Mouse (Mus musculus) forebrain, embryonic 10.5 days (tissue): Measurements from ENCODE around the gene Drap1. TPM values are rescaled to one million over a fixed set of nuclear protein-coding genes. Genes with fewer than 3 reads are reported as not detected.

Experiments
- DNase-seq: peaks from one replicate; pipeline ENCODE4 v3.0.0-alpha.2; 2017; ENCODE audit warnings: low spot score; ENCODE audit errors: extremely low spot score
- H3K27ac ChIP-seq: fragments of 300-500 bp; sonication (generic); 2 replicates; pipeline ENCODE4 v1.5.1; 2016; ENCODE audit warnings: mild to moderate bottlenecking
- H3K27me3 ChIP-seq: fragments of 300-500 bp; sonication (generic); 2 replicates; pipeline ENCODE4 v1.6.1; 2016; ENCODE audit warnings: mild to moderate bottlenecking; ENCODE audit not compliant: poor library complexity, severe bottlenecking
- H3K36me3 ChIP-seq: fragments of 300-500 bp; sonication (generic); replicated peaks from 2 replicates; pipeline ENCODE4 v1.6.1; 2016; ENCODE audit warnings: mild to moderate bottlenecking, moderate library complexity
- H3K4me1 ChIP-seq: fragments of 300-500 bp; sonication (generic); 2 replicates; pipeline ENCODE4 v1.6.1; 2016
- H3K4me3 ChIP-seq: fragments of 300-500 bp; sonication (generic); 2 replicates; pipeline ENCODE4 v1.5.1; 2016; ENCODE audit warnings: mild to moderate bottlenecking, moderate library complexity
- H3K9me3 ChIP-seq: fragments of 300-500 bp; sonication (generic); 2 replicates; pipeline ENCODE4 v1.6.1; 2016; ENCODE audit warnings: mild to moderate bottlenecking, moderate library complexity
- WGBS: fragments of 180-500 bp; shearing (Covaris S2); methylation state at CpG from one replicate; pipeline ENCODE4 v1.1.7; 2016; 5-methylcytosine and 5-hydroxymethylcytosine counted together
- polyA plus RNA-seq: library from polyadenylated mRNA; unstranded; fragments of >200 nt; fragmentation: Nextera tagmentation; extraction: Ambion mirVana; gene quantifications from 2 replicates; pipeline ENCODE4 v1.2.1, GENCODE M21; 2016

Drap1 gene
- polyA plus RNA-seq, 1 experiment from 2014 or later, result 198 TPM

- Histone ChIP-seq H3K9me3 (no peaks in the 10 kb centered on the region), H3K4me3 (peak overlapping the region; percentile 86), H3K36me3 (peaks cover 72% of the 10 kb centered on the region), H3K27ac (peak overlapping the region; percentile 97), H3K27me3 (no peaks in the 10 kb centered on the region), H3K4me1 (peaks cover 46% of the 10 kb centered on the region)
- no peak for DNase-seq
- under 1% methylated on average over 48 of the region's 48 CpGs for WGBS
These were observed 542 bp downstream of the Drap1 start for GRCm38 (mm10) chr19:5424092-5424781.

- H3K4me1 ChIP-seq, result peaks cover 46% of the 10 kb centered on the region
- peaks cover 68% of the 10 kb centered on the region for H3K36me3 ChIP-seq
- H3K27me3 ChIP-seq, result no peaks in the 10 kb centered on the region
- no peaks in the 10 kb centered on the region for H3K9me3 ChIP-seq
- WGBS, result 71% methylated on average over 12 of the region's 12 CpGs
- DNase-seq, result no peak
- peak overlapping the region; percentile 86 for H3K4me3 ChIP-seq
- H3K27ac ChIP-seq, result peak overlapping the region; percentile 97
These were observed 1.2 kb downstream of the Drap1 start for GRCm38 (mm10) chr19:5423561-5423960.

- no peak for DNase-seq
- Histone ChIP-seq H3K9me3 (no peaks in the 10 kb centered on the region), H3K4me3 (peak overlapping the region; percentile 86; the same call in 1 of the 2 replicates), H3K36me3 (peaks cover 67% of the 10 kb centered on the region), H3K4me1 (peaks cover 44% of the 10 kb centered on the region), H3K27ac (no peak overlapping the region), H3K27me3 (no peaks in the 10 kb centered on the region)
- 81% methylated on average over 9 of the region's 9 CpGs for WGBS
These were observed 1.8 kb downstream of the Drap1 start for GRCm38 (mm10) chr19:5422895-5423443.

- no peak for DNase-seq
- Histone ChIP-seq H3K4me3 (peak overlapping the region; percentile 14; the same call in 1 of the 2 replicates), H3K27me3 (no peaks in the 10 kb centered on the region), H3K9me3 (no peaks in the 10 kb centered on the region), H3K27ac (no peak overlapping the region), H3K4me1 (peaks cover 42% of the 10 kb centered on the region), H3K36me3 (peaks cover 67% of the 10 kb centered on the region)
- 89% methylated on average over 10 of the region's 10 CpGs for WGBS
These were observed 2.5 kb downstream of the Drap1 start for GRCm38 (mm10) chr19:5422267-5422666.

- Histone ChIP-seq H3K4me1 (peaks cover 40% of the 10 kb centered on the region), H3K4me3 (no peak overlapping the region), H3K27me3 (no peaks in the 10 kb centered on the region), H3K36me3 (peaks cover 65% of the 10 kb centered on the region), H3K9me3 (no peaks in the 10 kb centered on the region), H3K27ac (no peak overlapping the region)
- WGBS, result 93% methylated on average over 5 of the region's 5 CpGs
- no peak for DNase-seq
These were observed 3.0 kb downstream of the Drap1 start for GRCm38 (mm10) chr19:5421784-5422183.

- H3K9me3 ChIP-seq, result no peaks in the 10 kb centered on the region
- H3K27ac ChIP-seq, result no peak overlapping the region
- WGBS, result 94% methylated on average over 6 of the region's 6 CpGs
- DNase-seq, result no peak
- peaks cover 28% of the 10 kb centered on the region for H3K4me1 ChIP-seq
- peaks cover 55% of the 10 kb centered on the region for H3K36me3 ChIP-seq
- no peaks in the 10 kb centered on the region for H3K27me3 ChIP-seq
- no peak overlapping the region for H3K4me3 ChIP-seq
These were observed 4.2 kb downstream of the Drap1 start for GRCm38 (mm10) chr19:5420579-5420978.

GRCm38 (mm10) chr19:5419630-5420029 lies 5.1 kb downstream of the Drap1 start:
- H3K27me3 ChIP-seq, result no peaks in the 10 kb centered on the region
- 89% methylated on average over 9 of the region's 9 CpGs for WGBS
- H3K9me3 ChIP-seq, result no peaks in the 10 kb centered on the region
- H3K4me3 ChIP-seq, result no peak overlapping the region
- peaks cover 55% of the 10 kb centered on the region for H3K36me3 ChIP-seq
- H3K4me1 ChIP-seq, result peaks cover 24% of the 10 kb centered on the region
- H3K27ac ChIP-seq, result no peak overlapping the region
- no peak for DNase-seq

GRCm38 (mm10) chr19:5418750-5419466 lies 5.9 kb downstream of the Drap1 start:
- whole genome bisulfite sequencing, result 96% methylated on average over 8 of the region's 8 CpGs
- H3K27me3 ChIP-seq, result no peaks in the 10 kb centered on the region
- H3K4me3 ChIP-seq, result no peak overlapping the region
- H3K4me1 ChIP-seq, result peaks cover 20% of the 10 kb centered on the region
- peaks cover 55% of the 10 kb centered on the region for H3K36me3 ChIP-seq
- no peak for DNase-seq
- no peak overlapping the region for H3K27ac ChIP-seq
- H3K9me3 ChIP-seq, result no peaks in the 10 kb centered on the region

- Histone ChIP-seq H3K4me3 (no peak overlapping the region), H3K27me3 (no peaks in the 10 kb centered on the region), H3K27ac (no peak overlapping the region), H3K9me3 (no peaks in the 10 kb centered on the region), H3K36me3 (peaks cover 15% of the 10 kb centered on the region), H3K4me1 (peaks cover 3% of the 10 kb centered on the region; the same call in 1 of the 2 replicates)
- DNase-seq, result no peak
- 71% methylated on average over 2 of the region's 2 CpGs for WGBS
These were observed 10.2 kb downstream of the Drap1 start for GRCm38 (mm10) chr19:5414534-5414957.

GRCm38 (mm10) chr19:5413840-5414239 lies 10.9 kb downstream of the Drap1 start:
- peaks cover 13% of the 10 kb centered on the region for H3K36me3 ChIP-seq
- 82% methylated on average over 4 of the region's 4 CpGs for WGBS
- DNase-seq, result no peak

GRCm38 (mm10) chr19:5411961-5412360 lies 12.8 kb downstream of the Drap1 start:
- Histone ChIP-seq H3K27me3 (no peaks in the 10 kb centered on the region), H3K4me3 (no peak overlapping the region), H3K36me3 (no peaks in the 10 kb centered on the region; the same call in 1 of the 2 replicates), H3K27ac (no peak overlapping the region), H3K4me1 (peaks cover 15% of the 10 kb centered on the region), H3K9me3 (no peaks in the 10 kb centered on the region)
- WGBS, result 78% methylated on average over 5 of the region's 5 CpGs
- DNase-seq, result no peak

More at GRCm38 (mm10) chr19:5413840-5414239, 10.9 kb downstream of the Drap1 start:
- no peaks in the 10 kb centered on the region for H3K9me3 ChIP-seq
- no peaks in the 10 kb centered on the region for H3K27me3 ChIP-seq
- peaks cover 3% of the 10 kb centered on the region; the same call in 1 of the 2 replicates for H3K4me1 ChIP-seq
- H3K4me3 ChIP-seq, result peak overlapping the region; percentile 12; the same call in 1 of the 2 replicates
- no peak overlapping the region for H3K27ac ChIP-seq

- no peaks in the 10 kb centered on the region for H3K27me3 ChIP-seq
- 83% methylated on average over 5 of the region's 5 CpGs for WGBS
- no peaks in the 10 kb centered on the region for H3K9me3 ChIP-seq
- H3K4me3 ChIP-seq, result no peak overlapping the region
- H3K4me1 ChIP-seq, result peaks cover 20% of the 10 kb centered on the region
- no peaks in the 10 kb centered on the region for H3K36me3 ChIP-seq
- no peak overlapping the region for H3K27ac ChIP-seq
- DNase-seq, result no peak
These were observed 14.1 kb downstream of the Drap1 start for GRCm38 (mm10) chr19:5410641-5411040.

- 74% methylated on average over 5 of the region's 5 CpGs for WGBS
- Histone ChIP-seq H3K4me3 (no peak overlapping the region), H3K27ac (no peak overlapping the region), H3K4me1 (peaks cover 21% of the 10 kb centered on the region), H3K9me3 (no peaks in the 10 kb centered on the region), H3K36me3 (no peaks in the 10 kb centered on the region), H3K27me3 (no peaks in the 10 kb centered on the region)
- DNase-seq, result no peak
These were observed 15.7 kb downstream of the Drap1 start for GRCm38 (mm10) chr19:5409068-5409467.
